Mouse (Mus musculus): Measurements from ENCODE around the gene Rora.

The Rora gene

GRCm38 (mm10) chr9:68884451-68885035, 231.0 kb downstream of the Rora start:
- peak; percentile 32 to 50 for DNase-seq (ENCODE audit: low spot score in 2 of 2)

- DNase-seq (ENCODE audit: low spot score in 2 of 2), result no peak
Observed at GRCm38 (mm10) chr9:68888670-68889069, 235.1 kb downstream of the Rora start.

GRCm38 (mm10) chr9:68891431-68891830, 237.8 kb downstream of the Rora start:
- no peak for DNase-seq (ENCODE audit: low spot score in 2 of 2)

- DNase-seq (ENCODE audit: low spot score in 2 of 2), result no peak
Observed at GRCm38 (mm10) chr9:68892356-68892755, 238.8 kb downstream of the Rora start.

- DNase-seq (ENCODE audit: low spot score in 2 of 2), result no peak
Observed at GRCm38 (mm10) chr9:68892859-68893258, 239.3 kb downstream of the Rora start.

GRCm38 (mm10) chr9:68898286-68898685, 244.7 kb downstream of the Rora start:
- DNase-seq (ENCODE audit: low spot score in 2 of 2), result no peak

GRCm38 (mm10) chr9:68899525-68900222, 246.1 kb downstream of the Rora start:
- DNase-seq (ENCODE audit: low spot score in 2 of 2), result no peak

GRCm38 (mm10) chr9:68906361-68906883, 252.8 kb downstream of the Rora start:
- no peak for DNase-seq (ENCODE audit: low spot score in 2 of 2)

GRCm38 (mm10) chr9:68912483-68913151, 259.0 kb downstream of the Rora start:
- peak in 1 of 2 experiments; percentile 31 for DNase-seq (ENCODE audit: low spot score in 2 of 2)

- DNase-seq (ENCODE audit: low spot score in 2 of 2), result peak; percentile 35 to 42
Observed at GRCm38 (mm10) chr9:68913191-68913697, 259.7 kb downstream of the Rora start.

- no peak for DNase-seq (ENCODE audit: low spot score in 2 of 2)
Observed at GRCm38 (mm10) chr9:68914541-68915275, 261.1 kb downstream of the Rora start.

- no peak for DNase-seq (ENCODE audit: low spot score in 2 of 2)
Observed at GRCm38 (mm10) chr9:68916741-68917140, 263.2 kb downstream of the Rora start.

- peak; percentile 50 to 51 for DNase-seq (ENCODE audit: low spot score in 2 of 2)
Observed at GRCm38 (mm10) chr9:68923128-68923601, 269.6 kb downstream of the Rora start.

GRCm38 (mm10) chr9:68926406-68926805, 272.8 kb downstream of the Rora start:
- DNase-seq (ENCODE audit: low spot score in 2 of 2), result no peak

GRCm38 (mm10) chr9:68933159-68933558, 279.6 kb downstream of the Rora start:
- no peak for DNase-seq (ENCODE audit: low spot score in 2 of 2)

GRCm38 (mm10) chr9:68934238-68934637, 280.7 kb downstream of the Rora start:
- no peak for DNase-seq (ENCODE audit: low spot score in 2 of 2)

- no peak for DNase-seq (ENCODE audit: low spot score in 2 of 2)
Observed at GRCm38 (mm10) chr9:68935611-68936010, 282.0 kb downstream of the Rora start.

GRCm38 (mm10) chr9:68941037-68941436, 287.5 kb downstream of the Rora start:
- DNase-seq (ENCODE audit: low spot score in 2 of 2), result peak; percentile 36 to 51

- no peak for DNase-seq (ENCODE audit: low spot score in 2 of 2)
Observed at GRCm38 (mm10) chr9:68942595-68943011, 289.0 kb downstream of the Rora start.

- no peak for DNase-seq (ENCODE audit: low spot score in 2 of 2)
Observed at GRCm38 (mm10) chr9:68944026-68944425, 290.4 kb downstream of the Rora start.

GRCm38 (mm10) chr9:68947707-68948106, 294.1 kb downstream of the Rora start:
- DNase-seq (ENCODE audit: low spot score in 2 of 2), result no peak

GRCm38 (mm10) chr9:68948141-68948540, 294.6 kb downstream of the Rora start:
- DNase-seq (ENCODE audit: low spot score in 2 of 2), result no peak
